Mouse (Mus musculus): ENCODE measurements around the gene Ran. TPM values are rescaled to one million over a fixed set of nuclear protein-coding genes. Genes with fewer than 3 reads are reported as not detected.
"Not testable (repeated sequence)": the region's sequence is repeated elsewhere in the genome, so short reads cannot be mapped to it uniquely, and the experiment has no call there.

Gene Ran
- 886 and 980 TPM in 2 replicates for polyA plus RNA-seq (2016; fragmentation: Nextera tagmentation; extraction: Ambion mirVana)

GRCm38 (mm10) chr5:129019497-129020299 lies at the start of gene Ran:
Ran (plus strand) TSS chr5:129020069.
- Histone ChIP-seq H3K27me3 (ENCODE audit: insufficient read depth, poor library complexity, severe bottlenecking) (no peaks in the 10 kb centered on the region), H3K27ac (peak within 1 kb of the TSS; percentile 100), H3K4me1 (replicated peaks) (peaks cover 25% of the 10 kb centered on the region; the same call in 1 of the 2 replicates), H3K36me3 (peaks cover 39% of the 10 kb centered on the region), H3K4me3 (peak within 1 kb of the TSS; percentile 97), H3K9me3 (no peaks in the 10 kb centered on the region)
- peak; percentile 94 for DNase-seq (ENCODE audit: low spot score)
- 1% methylated on average over 98 of the region's 102 CpGs for WGBS

GRCm38 (mm10) chr5:128970878-128971277 lies 49.0 kb upstream of the Ran start:
- no peaks in the 10 kb centered on the region for H3K27me3 ChIP-seq (ENCODE audit: insufficient read depth, poor library complexity, severe bottlenecking)
- WGBS = 69% methylated on average over 10 of the region's 10 CpGs
- H3K27ac ChIP-seq = peak overlapping the region; percentile 35; the same call in 1 of the 2 replicates
- H3K9me3 ChIP-seq = peaks cover 6% of the 10 kb centered on the region; the same call in 1 of the 2 replicates
- DNase-seq (ENCODE audit: low spot score) = no peak
- H3K36me3 ChIP-seq = no peaks in the 10 kb centered on the region
- H3K4me1 ChIP-seq (replicated peaks) = peaks cover 14% of the 10 kb centered on the region; the same call in 1 of the 2 replicates
- no peak overlapping the region for H3K4me3 ChIP-seq

GRCm38 (mm10) chr5:128971298-128971697 lies 48.6 kb upstream of the Ran start:
- WGBS = 20% methylated on average over 14 of the region's 14 CpGs
- no peaks in the 10 kb centered on the region for H3K27me3 ChIP-seq (ENCODE audit: insufficient read depth, poor library complexity, severe bottlenecking)
- peak; percentile 79 for DNase-seq (ENCODE audit: low spot score)
- peaks cover 6% of the 10 kb centered on the region; the same call in 1 of the 2 replicates for H3K9me3 ChIP-seq
- H3K4me3 ChIP-seq = no peak overlapping the region; the same call in 1 of the 2 replicates
- peak overlapping the region; percentile 35; the same call in 1 of the 2 replicates for H3K27ac ChIP-seq
- H3K36me3 ChIP-seq = no peaks in the 10 kb centered on the region
- H3K4me1 ChIP-seq (replicated peaks) = peaks cover 18% of the 10 kb centered on the region

- 16% methylated on average over 4 of the region's 4 CpGs for WGBS
- Histone ChIP-seq H3K4me1 (replicated peaks) (peaks cover 19% of the 10 kb centered on the region), H3K4me3 (no peak overlapping the region)
Observed at GRCm38 (mm10) chr5:128976266-128976665, 43.6 kb upstream of the Ran start.

GRCm38 (mm10) chr5:128977466-128977865 lies 42.4 kb upstream of the Ran start:
- peaks cover 17% of the 10 kb centered on the region for H3K4me1 ChIP-seq (replicated peaks)
- H3K36me3 ChIP-seq; H3K9me3 ChIP-seq; DNase-seq (ENCODE audit: low spot score); H3K27ac ChIP-seq; H3K4me3 ChIP-seq; H3K27me3 ChIP-seq (ENCODE audit: insufficient read depth, poor library complexity, severe bottlenecking): not testable (repeated sequence)
- WGBS = 81% methylated on average over 1 of the region's 1 CpGs

More at GRCm38 (mm10) chr5:128976266-128976665, 43.6 kb upstream of the Ran start:
- H3K27ac ChIP-seq = no peak overlapping the region
- peak; percentile 75 for DNase-seq (ENCODE audit: low spot score)
- H3K36me3 ChIP-seq = no peaks in the 10 kb centered on the region
- peaks cover 9% of the 10 kb centered on the region; the same call in 1 of the 2 replicates for H3K9me3 ChIP-seq
- H3K27me3 ChIP-seq (ENCODE audit: insufficient read depth, poor library complexity, severe bottlenecking) = no peaks in the 10 kb centered on the region

GRCm38 (mm10) chr5:128978957-128979356 lies 40.9 kb upstream of the Ran start:
- DNase-seq (ENCODE audit: low spot score) = no peak
- H3K4me3 ChIP-seq = no peak overlapping the region
- H3K27me3 ChIP-seq (ENCODE audit: insufficient read depth, poor library complexity, severe bottlenecking) = no peaks in the 10 kb centered on the region
- peaks cover 17% of the 10 kb centered on the region for H3K4me1 ChIP-seq (replicated peaks)
- no peaks in the 10 kb centered on the region for H3K36me3 ChIP-seq
- peaks cover 9% of the 10 kb centered on the region; the same call in 1 of the 2 replicates for H3K9me3 ChIP-seq
- 98% methylated on average over 7 of the region's 7 CpGs for WGBS
- H3K27ac ChIP-seq = no peak overlapping the region

GRCm38 (mm10) chr5:128980857-128981256 lies 39.0 kb upstream of the Ran start:
- 78% methylated on average over 7 of the region's 7 CpGs for WGBS
- H3K27me3 ChIP-seq (ENCODE audit: insufficient read depth, poor library complexity, severe bottlenecking) = no peaks in the 10 kb centered on the region
- peaks cover 9% of the 10 kb centered on the region for H3K4me1 ChIP-seq (replicated peaks)
- peaks cover 15% of the 10 kb centered on the region for H3K36me3 ChIP-seq
- DNase-seq (ENCODE audit: low spot score) = no peak
- H3K4me3 ChIP-seq = no peak overlapping the region
- peaks cover 9% of the 10 kb centered on the region; the same call in 1 of the 2 replicates for H3K9me3 ChIP-seq
- no peak overlapping the region for H3K27ac ChIP-seq

- Histone ChIP-seq H3K4me3 (no peak overlapping the region), H3K36me3 (peaks cover 20% of the 10 kb centered on the region), H3K4me1 (replicated peaks) (peaks cover 2% of the 10 kb centered on the region; the same call in 1 of the 2 replicates), H3K27ac (no peak overlapping the region), H3K9me3 (peaks cover 9% of the 10 kb centered on the region; the same call in 1 of the 2 replicates), H3K27me3 (ENCODE audit: insufficient read depth, poor library complexity, severe bottlenecking) (no peaks in the 10 kb centered on the region)
- WGBS = 29% methylated on average over 12 of the region's 12 CpGs
- peak; percentile 77 for DNase-seq (ENCODE audit: low spot score)
Observed at GRCm38 (mm10) chr5:128981607-128982006, 38.3 kb upstream of the Ran start.

GRCm38 (mm10) chr5:128984536-128984935 lies 35.3 kb upstream of the Ran start:
- 0 out of 2 replicates have a peak, but pooled peaks cover 5% of the 10 kb centered on the region for H3K9me3 ChIP-seq
- H3K4me1 ChIP-seq (replicated peaks) = no peaks in the 10 kb centered on the region
- peaks cover 40% of the 10 kb centered on the region for H3K36me3 ChIP-seq
- DNase-seq (ENCODE audit: low spot score) = no peak
- WGBS = 88% methylated on average over 6 of the region's 6 CpGs
- no peak overlapping the region for H3K27ac ChIP-seq
- H3K4me3 ChIP-seq = no peak overlapping the region
- no peaks in the 10 kb centered on the region for H3K27me3 ChIP-seq (ENCODE audit: insufficient read depth, poor library complexity, severe bottlenecking)

GRCm38 (mm10) chr5:128985946-128986345 lies 33.9 kb upstream of the Ran start:
- H3K27ac ChIP-seq = no peak overlapping the region
- no peaks in the 10 kb centered on the region for H3K9me3 ChIP-seq
- no peak overlapping the region for H3K4me3 ChIP-seq
- peaks cover 52% of the 10 kb centered on the region for H3K36me3 ChIP-seq
- H3K4me1 ChIP-seq (replicated peaks) = no peaks in the 10 kb centered on the region
- WGBS = 92% methylated on average over 13 of the region's 13 CpGs
- H3K27me3 ChIP-seq (ENCODE audit: insufficient read depth, poor library complexity, severe bottlenecking) = no peaks in the 10 kb centered on the region
- no peak for DNase-seq (ENCODE audit: low spot score)

GRCm38 (mm10) chr5:128987141-128987954 lies 32.5 kb upstream of the Ran start:
- Histone ChIP-seq H3K9me3 (no peaks in the 10 kb centered on the region), H3K27me3 (ENCODE audit: insufficient read depth, poor library complexity, severe bottlenecking) (no peaks in the 10 kb centered on the region), H3K4me3 (no peak overlapping the region), H3K36me3 (peaks cover 66% of the 10 kb centered on the region), H3K4me1 (replicated peaks) (no peaks in the 10 kb centered on the region), H3K27ac (no peak overlapping the region)
- 87% methylated on average over 19 of the region's 19 CpGs for WGBS
- no peak for DNase-seq (ENCODE audit: low spot score)

- H3K27me3 ChIP-seq (ENCODE audit: insufficient read depth, poor library complexity, severe bottlenecking) = no peaks in the 10 kb centered on the region
- H3K4me1 ChIP-seq (replicated peaks) = peaks cover 28% of the 10 kb centered on the region
- no peak overlapping the region for H3K4me3 ChIP-seq
- H3K36me3 ChIP-seq = peaks cover 41% of the 10 kb centered on the region
- no peaks in the 10 kb centered on the region for H3K9me3 ChIP-seq
- no peak for DNase-seq (ENCODE audit: low spot score)
- WGBS = 46% methylated on average over 8 of the region's 8 CpGs
- peak overlapping the region; percentile 56 for H3K27ac ChIP-seq
Observed at GRCm38 (mm10) chr5:129000706-129001468, 19.0 kb upstream of the Ran start.
